Mouse (Mus musculus) C2C12 (cell line): Measurements from ENCODE around the gene Abcb8. TPM values are rescaled to one million over a fixed set of nuclear protein-coding genes. Genes with fewer than 3 reads are reported as not detected.

Source experiments
- H3K27me3 ChIP-seq: one replicate; pipeline ENCODE4 v1.6.1; 2011; ENCODE audit not compliant: control insufficient read depth, insufficient read depth, insufficient read length
- H3K36me3 ChIP-seq: one replicate; pipeline ENCODE4 v1.6.1; 2011; ENCODE audit not compliant: control insufficient read depth, insufficient read depth
- H3K4me3 ChIP-seq: one replicate; pipeline ENCODE4 v1.5.1; 2011; ENCODE audit warnings: mild to moderate bottlenecking, control low read depth; ENCODE audit not compliant: poor library complexity, insufficient read depth, severe bottlenecking
- H3K79me2 ChIP-seq: one replicate; pipeline ENCODE4 v1.6.1; 2011; ENCODE audit not compliant: control insufficient read depth, insufficient read depth
- H3K79me3 ChIP-seq: one replicate; pipeline ENCODE4 v1.6.1; 2011; ENCODE audit warnings: low read depth, control low read depth
- H3ac ChIP-seq: one replicate; pipeline ENCODE3; 2011; ENCODE audit warnings: low read depth; ENCODE audit not compliant: control insufficient read depth, insufficient read length
- CEBPB ChIP-seq: IDR thresholded peaks from one replicate; pipeline ENCODE4 v1.6.1; 2011; ENCODE audit warnings: low read depth, mild to moderate bottlenecking, control low read depth, moderate library complexity
- CTCF ChIP-seq: IDR thresholded peaks from one replicate; pipeline ENCODE4 v1.5.1; 2011; ENCODE audit not compliant: control insufficient read depth, insufficient read depth, insufficient read length
- FOSL1 ChIP-seq: IDR thresholded peaks from one replicate; pipeline ENCODE4 v1.8.0; 2011; ENCODE audit warnings: mild to moderate bottlenecking, low read length; ENCODE audit not compliant: poor library complexity, insufficient read depth, severe bottlenecking
- MAX ChIP-seq: IDR thresholded peaks from one replicate; pipeline ENCODE4 v1.6.1; 2011; ENCODE audit warnings: mild to moderate bottlenecking, control low read depth
- MYOD1 ChIP-seq: IDR thresholded peaks from one replicate; pipeline ENCODE4 v1.6.1; 2011; ENCODE audit warnings: low read depth; ENCODE audit not compliant: control insufficient read depth, insufficient read length
- MYOG ChIP-seq: IDR thresholded peaks from one replicate; pipeline ENCODE4 v1.6.1; 2011; ENCODE audit not compliant: control insufficient read depth, insufficient read length; ENCODE audit errors: extremely low read depth
- USF1 ChIP-seq: IDR thresholded peaks from one replicate; pipeline ENCODE4 v1.6.1; 2011; ENCODE audit warnings: low read depth, mild to moderate bottlenecking, control low read depth, moderate library complexity
- polyA plus RNA-seq: library from polyadenylated mRNA; unstranded; fragments of >200 nt; fragmentation: generic; extraction: Trizol; gene quantifications from one replicate; pipeline ENCODE4 v1.2.1, GENCODE M21; 2012; ENCODE audit warnings: missing spikeins

Abcb8 gene
- polyA plus RNA-seq, 1 experiment = 25.1 TPM

- Histone ChIP-seq H3K4me3 (peak within 1 kb of the TSS; percentile 14), H3K79me2 (peaks cover 29% of the 10 kb centered on the region), H3K27me3 (no peaks in the 10 kb centered on the region), H3K36me3 (peaks cover 11% of the 10 kb centered on the region), H3K79me3 (peaks cover 14% of the 10 kb centered on the region), H3ac (peak within 1 kb of the TSS; percentile 34)
- TF ChIP-seq USF1 (peak; percentile 73), MYOG (no peak), MAX (peak; percentile 81), CEBPB (no peak), CTCF (no peak), FOSL1 (no peak), MYOD1 (peak; percentile 36)
Observed at GRCm38 (mm10) chr5:24447624-24448298, 54.3 kb downstream of the Abcb8 start, which contains the start of gene Tmub1. Gene Tmub1, minus strand, starts transcription at chr5:24447854.

GRCm38 (mm10) chr5:24451264-24452029 is 58.0 kb downstream of the Abcb8 start:
- H3K27me3 ChIP-seq = no peaks in the 10 kb centered on the region
- TF ChIP-seq CTCF (no peak), FOSL1 (no peak), MYOG (no peak), MAX (peak; percentile 72)
- peaks cover 40% of the 10 kb centered on the region for H3K79me3 ChIP-seq
- H3K79me2 ChIP-seq = peaks cover 44% of the 10 kb centered on the region
- H3K36me3 ChIP-seq = peaks cover 7% of the 10 kb centered on the region
- peak overlapping the region; percentile 75 for H3K4me3 ChIP-seq
- peak overlapping the region; percentile 75 for H3ac ChIP-seq

- Histone ChIP-seq H3K79me2 (peaks cover 51% of the 10 kb centered on the region), H3ac (peak within 1 kb of the TSS; percentile 75), H3K36me3 (peaks cover 14% of the 10 kb centered on the region), H3K27me3 (no peaks in the 10 kb centered on the region), H3K79me3 (peaks cover 47% of the 10 kb centered on the region), H3K4me3 (peak within 1 kb of the TSS; percentile 75)
- TF ChIP-seq MYOD1 (no peak), CEBPB (no peak), FOSL1 (no peak), MYOG (no peak), USF1 (no peak), CTCF (no peak), MAX (no peak)
Observed at GRCm38 (mm10) chr5:24452030-24452690, 58.7 kb downstream of the Abcb8 start, which contains the start of gene Agap3. Gene Agap3, plus strand, starts transcription at chr5:24452177.

DNA sequence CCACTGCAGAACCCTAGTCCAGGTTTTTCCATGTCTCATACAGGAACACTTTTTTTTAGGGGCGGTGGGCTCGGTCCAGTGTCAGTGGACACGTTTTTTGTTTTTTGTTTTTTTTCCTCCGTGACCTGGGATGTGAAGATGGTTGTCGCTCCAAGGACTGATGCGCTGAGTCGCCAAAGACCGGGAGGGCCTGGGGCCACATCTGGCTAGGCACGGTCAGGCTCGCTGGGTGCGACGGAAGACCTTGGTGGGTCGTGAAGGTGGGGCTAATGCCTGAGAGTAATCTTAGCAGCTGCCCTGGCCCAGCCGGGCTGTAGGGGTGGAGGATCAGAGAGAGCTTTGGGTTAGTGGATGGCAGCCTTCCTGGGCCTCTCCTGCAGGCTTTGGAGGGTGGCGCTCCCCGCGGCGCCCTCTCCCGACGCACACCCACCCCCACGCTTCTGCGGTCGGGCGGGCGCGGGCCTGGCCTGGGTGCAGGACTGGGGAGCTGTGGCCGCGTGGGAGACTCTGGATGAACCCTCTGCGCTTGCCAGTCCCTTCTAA is 59.3 kb downstream of the Abcb8 start:
- Histone ChIP-seq H3ac (peak overlapping the region; percentile 75), H3K79me2 (peaks cover 57% of the 10 kb centered on the region), H3K79me3 (peaks cover 53% of the 10 kb centered on the region), H3K36me3 (peaks cover 20% of the 10 kb centered on the region), H3K27me3 (no peaks in the 10 kb centered on the region), H3K4me3 (peak overlapping the region; percentile 75)
- TF ChIP-seq CTCF = peak; percentile 15
- TF ChIP-seq MYOG = no peak
- TF ChIP-seq USF1 = no peak
- no peak for TF ChIP-seq CEBPB
- TF ChIP-seq FOSL1 = no peak
- no peak for TF ChIP-seq MAX

DNA sequence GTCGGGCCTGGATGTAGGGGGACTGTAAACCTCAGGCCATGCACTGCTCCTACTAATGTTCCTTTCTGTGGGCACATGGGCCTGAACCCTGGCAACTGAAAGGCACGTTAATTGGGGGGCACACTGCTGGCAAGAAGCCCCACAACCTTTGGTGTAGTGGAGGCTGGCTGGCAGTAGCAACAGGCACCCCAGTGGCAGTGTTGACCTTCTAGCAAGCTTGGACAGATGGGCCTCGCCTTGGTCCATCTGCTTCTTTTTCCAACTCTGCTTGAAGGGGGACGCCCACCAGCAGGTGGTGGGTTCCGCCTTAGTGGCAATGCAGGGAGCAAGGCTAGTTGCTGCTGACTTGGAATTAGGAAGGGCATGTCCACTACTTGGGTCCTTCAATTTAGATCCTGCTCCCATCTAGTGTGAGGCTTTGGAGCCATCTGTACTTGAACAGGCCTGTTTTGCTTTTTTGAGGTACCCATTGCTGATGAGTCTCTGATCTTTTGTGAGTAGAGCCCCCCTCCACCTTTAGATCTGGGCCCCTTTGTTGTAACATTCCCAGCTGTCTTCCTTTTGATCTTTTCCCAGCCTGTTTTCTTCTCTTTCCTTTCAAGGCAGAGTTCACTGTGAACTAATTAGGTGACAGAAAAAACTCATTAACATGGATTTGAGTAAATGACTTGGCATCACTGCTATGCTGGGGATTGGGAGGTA is 60.0 kb downstream of the Abcb8 start:
- TF ChIP-seq USF1 = no peak
- no peak for TF ChIP-seq MAX
- no peak for TF ChIP-seq MYOG
- TF ChIP-seq CTCF = no peak
- TF ChIP-seq MYOD1 = no peak
- no peak for TF ChIP-seq CEBPB
- TF ChIP-seq FOSL1 = no peak
- Histone ChIP-seq H3K27me3 (no peaks in the 10 kb centered on the region), H3K36me3 (peaks cover 26% of the 10 kb centered on the region), H3K79me2 (peaks cover 64% of the 10 kb centered on the region), H3ac (peak overlapping the region; percentile 75), H3K4me3 (peak overlapping the region; percentile 75), H3K79me3 (peaks cover 60% of the 10 kb centered on the region)
